Mouse (Mus musculus) spleen, adult 2 months (tissue): ENCODE data around the gene Pdss2. TPM values are rescaled to one million over a fixed set of nuclear protein-coding genes. Genes with fewer than 3 reads are reported as not detected.

ENCODE experiments used
- DNase-seq, 2 experiments: peaks; one replicate each; pipeline versions ENCODE4 v3.0.0 to v3.0.0-alpha.2; 2012 to 2021; ENCODE audit warnings: low spot score in 2 of 2, low read depth in 1 of 2
- H3K27ac ChIP-seq: fragments of 200-500 bp; 2 replicates; pipeline ENCODE4 v1.5.1; 2012; ENCODE audit warnings: low read length, inconsistent platforms; ENCODE audit not compliant: insufficient read depth
- H3K27me3 ChIP-seq: fragments of 200-500 bp; 2 replicates; pipeline ENCODE4 v1.6.1; 2012; ENCODE audit warnings: mild to moderate bottlenecking, moderate library complexity, low read length, inconsistent platforms; ENCODE audit not compliant: control insufficient read depth, insufficient read depth
- H3K36me3 ChIP-seq: fragments of 200-500 bp; 2 replicates; pipeline ENCODE4 v1.6.1; 2012; ENCODE audit warnings: mild to moderate bottlenecking, low read length, inconsistent platforms; ENCODE audit not compliant: control insufficient read depth, insufficient read depth
- H3K4me1 ChIP-seq: fragments of 200-500 bp; 2 replicates; pipeline ENCODE4 v1.6.1; 2011; ENCODE audit warnings: inconsistent platforms; ENCODE audit not compliant: control insufficient read depth, insufficient read depth, insufficient read length
- H3K4me3 ChIP-seq: fragments of 200-500 bp; 2 replicates; pipeline ENCODE4 v1.5.1; 2011; ENCODE audit warnings: mild to moderate bottlenecking, inconsistent platforms; ENCODE audit not compliant: insufficient read depth, insufficient read length; ENCODE audit errors: extremely low read depth
- CTCF ChIP-seq: fragments of 200-500 bp; IDR thresholded peaks from 2 replicates; pipeline ENCODE4 v1.5.1; 2011; ENCODE audit warnings: mild to moderate bottlenecking, inconsistent platforms; ENCODE audit not compliant: insufficient read depth, insufficient read length, insufficient replicate concordance; ENCODE audit errors: extremely low read depth
- POLR2A ChIP-seq: fragments of 200-500 bp; IDR thresholded peaks from 2 replicates; pipeline ENCODE4 v1.6.1; 2011; ENCODE audit warnings: low read depth, low read length, inconsistent platforms
- WGBS: fragments of 180-500 bp; shearing (Covaris S2); methylation state at CpG from one replicate; pipeline ENCODE4 v1.1.7; 2018; 5-methylcytosine and 5-hydroxymethylcytosine counted together
- polyA plus RNA-seq: library from polyadenylated mRNA; depleted of rRNA; stranded (reverse); fragments of >200 nt; gene quantifications from 2 replicates; pipeline ENCODE4 v1.2.3, GENCODE M21; 2012

Gene Pdss2
- polyA plus RNA-seq, 1 experiment, result 4.6 TPM

DNA sequence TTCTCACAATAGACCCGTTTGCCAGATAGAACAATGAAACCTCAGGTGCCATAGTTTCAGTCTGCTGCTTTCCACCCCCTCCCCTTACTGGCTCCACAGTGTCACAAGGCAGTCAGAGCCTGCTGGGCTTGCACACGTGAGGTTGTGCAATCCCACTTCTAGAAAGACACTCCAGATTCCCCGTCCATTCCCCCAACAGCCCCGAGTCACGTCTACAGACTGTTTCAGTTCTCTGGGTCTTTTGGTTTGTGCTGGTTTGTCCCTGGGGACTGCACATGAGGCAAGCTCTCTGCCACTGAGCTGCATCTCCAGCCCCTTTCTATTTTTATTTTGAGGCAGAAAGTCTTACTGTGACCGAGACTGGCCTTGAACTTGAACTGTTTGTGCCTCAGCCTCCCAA is 196.1 kb downstream of the Pdss2 start:
- TF ChIP-seq POLR2A (no peak), CTCF (no peak)
- H3K27me3 ChIP-seq, result no peaks in the 10 kb centered on the region
- H3K36me3 ChIP-seq, result no peaks in the 10 kb centered on the region
- H3K4me1 ChIP-seq, result peaks cover 5% of the 10 kb centered on the region; the same call in 1 of the 2 replicates
- 42% methylated on average over 6 of the region's 6 CpGs for WGBS
- DNase-seq, result peak; percentile 18 to 21
- no peak overlapping the region for H3K4me3 ChIP-seq
- H3K27ac ChIP-seq, result 0 out of 2 replicates have a peak overlapping the region, but pooled peaks have one; percentile 45

DNA sequence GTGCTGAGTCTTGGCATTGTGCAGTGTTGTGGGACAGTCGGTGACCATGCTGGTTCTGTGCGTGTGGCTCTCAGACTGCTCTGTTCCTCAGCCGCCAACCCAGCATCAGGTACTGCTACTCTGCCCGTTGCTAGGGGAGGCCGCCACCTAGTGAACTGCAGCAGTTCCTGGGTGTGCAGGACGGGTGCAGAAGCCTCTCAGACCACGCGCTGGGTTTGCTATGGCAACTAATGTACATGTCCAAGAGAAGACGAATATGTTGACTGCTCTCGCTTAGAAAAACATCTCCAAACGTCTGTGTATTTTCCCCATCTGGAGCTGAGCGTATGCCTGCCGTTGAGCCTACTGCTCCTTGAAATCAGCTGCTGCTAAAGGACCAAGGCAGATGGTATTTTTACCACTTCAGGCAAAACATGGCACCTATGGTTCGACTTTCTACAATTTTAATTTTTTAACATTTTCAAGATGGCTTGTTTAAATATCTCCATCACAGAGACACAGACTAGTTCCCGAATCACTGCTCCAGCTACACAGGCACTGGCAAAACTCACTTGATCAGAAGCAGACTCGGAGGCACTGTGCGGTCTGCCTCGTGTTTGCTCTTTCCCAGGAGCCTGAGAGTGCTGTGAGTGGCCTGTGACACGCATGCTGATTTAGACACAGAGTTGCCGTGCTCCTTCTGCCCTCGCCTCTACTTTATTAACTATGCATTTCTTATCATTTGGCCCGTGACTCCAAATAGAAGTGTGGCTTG is 199.6 kb downstream of the Pdss2 start:
- TF ChIP-seq CTCF (no peak), POLR2A (no peak)
- no peaks in the 10 kb centered on the region for H3K27me3 ChIP-seq
- no peak overlapping the region for H3K27ac ChIP-seq
- no peak overlapping the region for H3K4me3 ChIP-seq
- DNase-seq, result no peak
- no peaks in the 10 kb centered on the region for H3K36me3 ChIP-seq
- 90% methylated on average over 22 of the region's 22 CpGs for WGBS
- peaks cover 5% of the 10 kb centered on the region; the same call in 1 of the 2 replicates for H3K4me1 ChIP-seq

DNA sequence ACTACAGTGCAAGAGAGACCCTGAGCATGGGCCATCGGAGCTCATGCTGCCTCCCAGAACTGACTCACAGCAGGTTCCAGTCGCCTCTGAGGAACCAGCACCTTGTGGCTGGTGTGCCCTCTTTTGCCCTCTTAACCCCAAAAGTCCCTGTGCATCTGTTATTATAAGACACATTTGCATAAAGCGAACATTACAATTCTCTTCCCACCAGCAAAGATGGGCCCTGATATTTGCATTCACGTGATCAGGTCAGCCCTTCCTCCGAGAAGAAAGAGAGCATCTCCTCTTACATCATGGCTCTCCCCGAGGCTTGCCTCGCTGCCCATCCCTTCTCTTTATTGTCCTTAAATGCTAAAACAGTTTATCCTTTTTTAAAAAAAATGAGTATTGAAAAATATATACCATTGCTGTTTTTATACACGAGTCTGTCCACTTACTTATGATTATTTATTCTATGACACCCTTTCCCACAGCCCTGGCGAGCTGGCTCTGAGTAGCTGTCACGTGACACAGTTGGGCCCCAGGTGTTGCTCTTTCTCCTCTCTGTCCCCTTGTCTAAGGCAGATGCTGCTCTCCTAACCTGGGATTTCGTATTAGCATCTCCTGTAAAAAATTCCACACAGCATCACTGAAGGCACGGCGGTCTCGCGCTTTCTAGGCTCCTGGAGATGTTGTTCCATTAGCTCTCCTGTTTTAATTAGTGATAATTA is 200.9 kb downstream of the Pdss2 start:
- H3K27ac ChIP-seq, result no peak overlapping the region
- 88% methylated on average over 15 of the region's 15 CpGs for WGBS
- H3K4me3 ChIP-seq, result no peak overlapping the region
- peak in 1 of 2 experiments; percentile 12 for DNase-seq
- no peaks in the 10 kb centered on the region for H3K36me3 ChIP-seq
- no peak for TF ChIP-seq CTCF
- no peak for TF ChIP-seq POLR2A
- H3K27me3 ChIP-seq, result no peaks in the 10 kb centered on the region
- peaks cover 5% of the 10 kb centered on the region; the same call in 1 of the 2 replicates for H3K4me1 ChIP-seq

DNA sequence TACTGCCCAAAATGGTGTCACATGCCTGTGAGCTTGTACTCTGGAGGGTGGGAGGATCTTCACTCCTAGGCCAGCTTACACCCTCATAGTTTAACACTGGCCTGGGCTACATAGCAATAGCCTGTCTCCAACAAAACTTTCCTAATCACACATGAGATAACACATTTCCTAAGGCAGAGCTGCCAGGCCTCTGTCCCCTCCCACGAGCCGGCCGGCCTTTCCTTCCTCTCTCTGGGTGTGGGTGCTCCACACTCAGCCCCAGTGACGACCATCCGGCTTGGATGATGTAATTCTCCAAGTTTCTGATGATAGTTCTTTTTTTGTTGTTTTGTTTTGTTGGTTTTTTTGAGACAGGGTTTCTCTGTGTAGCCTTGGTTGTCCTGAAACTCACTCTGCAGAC is 203.3 kb downstream of the Pdss2 start:
- Histone ChIP-seq H3K27me3 (no peaks in the 10 kb centered on the region), H3K36me3 (no peaks in the 10 kb centered on the region), H3K4me3 (no peak overlapping the region), H3K4me1 (no peaks in the 10 kb centered on the region), H3K27ac (no peak overlapping the region)
- WGBS, result 86% methylated on average over 5 of the region's 5 CpGs
- TF ChIP-seq CTCF (no peak), POLR2A (no peak)
- no peak for DNase-seq

GRCm38 (mm10) chr10:43430606-43431005 is 209.3 kb downstream of the Pdss2 start:
- Histone ChIP-seq H3K27ac (no peak overlapping the region), H3K27me3 (no peaks in the 10 kb centered on the region), H3K4me1 (no peaks in the 10 kb centered on the region), H3K36me3 (no peaks in the 10 kb centered on the region), H3K4me3 (no peak overlapping the region)
- 93% methylated on average over 5 of the region's 5 CpGs for WGBS
- no peak for DNase-seq
- TF ChIP-seq POLR2A (no peak), CTCF (no peak)

- H3K27ac ChIP-seq, result no peak overlapping the region
- H3K36me3 ChIP-seq, result no peaks in the 10 kb centered on the region
- no peak for TF ChIP-seq POLR2A
- no peak overlapping the region for H3K4me3 ChIP-seq
- no peaks in the 10 kb centered on the region for H3K27me3 ChIP-seq
- DNase-seq, result no peak
- 94% methylated on average over 4 of the region's 4 CpGs for WGBS
- no peaks in the 10 kb centered on the region for H3K4me1 ChIP-seq
Observed at GRCm38 (mm10) chr10:43434326-43434725, 213.0 kb downstream of the Pdss2 start.

- no peak for DNase-seq
- 94% methylated on average over 3 of the region's 3 CpGs for WGBS
- H3K27me3 ChIP-seq, result no peaks in the 10 kb centered on the region
- no peaks in the 10 kb centered on the region for H3K36me3 ChIP-seq
- TF ChIP-seq POLR2A (no peak), CTCF (no peak)
- no peaks in the 10 kb centered on the region for H3K4me1 ChIP-seq
- no peak overlapping the region for H3K27ac ChIP-seq
- no peak overlapping the region for H3K4me3 ChIP-seq
Observed at GRCm38 (mm10) chr10:43435757-43436156, 214.5 kb downstream of the Pdss2 start.
